Mouse (Mus musculus) inflammation-experienced regulatory T-cells, adult 6 months (primary cell): Measurements from ENCODE around the gene Ttc9c. TPM values are rescaled to one million over a fixed set of nuclear protein-coding genes. Genes with fewer than 3 reads are reported as not detected.

Experiments
- ATAC-seq: one replicate; pipeline ENCODE4 v1.8.0; 2017
- polyA plus RNA-seq, 3 experiments: library from polyadenylated mRNA; unstranded; fragments of 100-300 nt; shearing (Covaris generic); gene quantifications; one replicate each; pipeline ENCODE4 v1.2.1; 2017

Ttc9c gene
- polyA plus RNA-seq, 3 experiments from 2014 or later, result 38.6 to 60.1 (median 53.7) TPM

DNA sequence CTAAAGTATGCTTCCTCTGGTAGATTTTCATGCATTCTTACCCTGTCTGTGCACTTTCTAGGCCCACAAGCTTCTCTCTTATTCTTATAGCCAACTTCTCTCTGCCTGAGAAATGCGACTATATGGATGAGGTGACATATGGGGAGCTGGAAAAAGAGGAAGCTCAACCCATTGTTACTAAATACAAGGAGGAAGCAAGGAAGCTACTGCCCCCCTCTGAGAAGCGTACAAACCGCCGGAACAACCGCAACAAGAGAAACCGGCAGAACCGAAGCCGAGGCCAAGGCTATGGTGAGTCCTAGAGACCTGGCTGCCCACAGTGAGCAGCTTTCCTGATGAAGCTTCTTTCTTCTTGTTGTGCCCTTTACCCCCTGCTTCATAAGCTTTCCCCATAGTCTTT lies 10.5 kb upstream of the Ttc9c start, which contains the start of gene AC129217.1:
Gene AC129217.1, plus strand, starts transcription at position 114 of the 400 bp plus-strand sequence.
- no peak for ATAC-seq

DNA sequence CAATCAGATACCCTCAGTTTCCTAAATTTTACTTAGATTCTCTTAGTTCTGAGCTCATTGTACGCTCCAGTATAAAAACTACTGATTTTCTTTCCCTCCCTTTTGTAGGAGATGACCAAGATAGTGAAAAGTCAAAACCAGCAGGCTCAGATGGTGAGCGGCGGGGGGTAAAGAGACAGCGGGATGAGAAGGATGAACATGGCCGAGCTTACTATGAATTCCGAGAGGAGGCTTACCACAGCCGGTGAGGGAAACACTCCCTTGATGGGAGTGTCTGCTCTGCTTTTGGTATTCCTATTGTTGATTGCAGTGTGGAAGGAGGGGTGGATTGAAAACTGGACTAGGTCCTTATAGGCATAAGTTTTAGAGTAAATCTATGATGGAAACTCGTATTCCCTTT lies 3.6 kb upstream of the Ttc9c start:
- ATAC-seq, result no peak

GRCm38 (mm10) chr19:8821146-8821545 lies 2.0 kb upstream of the Ttc9c start:
- no peak for ATAC-seq

GRCm38 (mm10) chr19:8820424-8820956 lies 1.4 kb upstream of the Ttc9c start:
- peak; percentile 0 for ATAC-seq

DNA sequence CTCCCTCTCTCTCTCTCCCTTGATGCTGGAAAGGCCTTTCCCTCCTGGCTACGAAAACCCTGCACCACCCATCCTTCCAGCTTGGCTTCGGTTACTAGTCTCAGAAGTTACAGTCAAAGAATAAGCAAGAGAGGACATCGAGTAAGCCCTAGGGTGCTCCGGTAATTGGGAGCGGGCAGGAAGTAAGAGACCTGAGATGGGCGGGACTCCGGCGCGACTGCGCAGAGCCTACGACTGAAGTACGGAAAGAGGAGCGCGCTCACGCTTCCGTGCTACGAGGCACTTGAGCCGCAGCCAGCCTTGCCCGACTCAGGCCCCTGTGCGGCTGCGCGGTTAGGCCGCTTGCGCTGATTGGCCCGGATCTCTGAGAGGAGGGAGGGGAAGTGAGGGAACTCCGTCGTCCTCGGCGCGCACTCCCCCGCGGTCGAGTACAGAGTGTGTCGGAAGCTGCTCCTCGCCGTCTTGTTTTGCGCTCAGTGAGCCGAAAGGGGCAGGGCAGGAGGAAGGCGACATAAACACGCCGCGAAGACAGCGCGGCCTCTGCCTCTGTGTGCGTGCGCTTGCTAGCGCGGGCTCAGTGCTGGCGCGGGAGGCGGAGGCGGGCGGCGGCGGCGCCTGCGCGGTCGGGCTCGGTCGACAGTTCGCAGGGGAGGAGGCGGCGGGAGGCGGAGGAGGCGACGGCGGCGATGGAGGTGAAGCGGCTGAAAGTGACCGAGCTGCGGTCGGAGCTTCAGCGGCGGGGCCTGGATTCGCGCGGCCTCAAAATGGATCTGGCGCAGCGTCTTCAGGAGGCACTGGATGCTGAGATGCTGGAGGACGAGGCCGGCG lies 677 bp upstream of the Ttc9c start, which contains the start of gene Hnrnpul2:
Gene Hnrnpul2, plus strand, starts transcription at position 415 of the 828 bp plus-strand sequence.
- peak; percentile 82 for ATAC-seq

GRCm38 (mm10) chr19:8818301-8818798 lies 783 bp downstream of the Ttc9c start:
- no peak for ATAC-seq

GRCm38 (mm10) chr19:8817001-8817400 lies 2.1 kb downstream of the Ttc9c start:
- no peak for ATAC-seq

DNA sequence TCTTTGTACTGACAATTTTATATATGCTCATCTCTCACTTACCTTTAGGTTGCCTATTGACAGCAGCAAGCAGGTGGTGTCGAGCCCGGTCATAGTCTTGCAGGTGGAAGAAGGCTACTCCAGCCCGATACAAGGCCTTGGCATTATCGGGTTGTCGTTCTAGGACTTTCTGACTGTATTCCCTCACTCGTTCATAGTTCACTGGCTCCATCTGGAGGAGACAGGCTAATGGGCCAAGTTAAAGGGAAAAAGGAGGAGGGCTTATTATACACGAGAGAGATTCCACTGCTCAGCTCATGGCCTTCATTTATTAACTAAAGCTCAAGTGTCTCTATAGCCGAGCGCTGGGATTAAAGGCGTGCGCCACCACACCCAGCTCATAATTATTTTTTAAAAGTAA lies 3.3 kb downstream of the Ttc9c start:
- no peak for ATAC-seq

GRCm38 (mm10) chr19:8806810-8807209 lies 12.3 kb downstream of the Ttc9c start:
- ATAC-seq, result no peak

GRCm38 (mm10) chr19:8803879-8804660 lies 15.1 kb downstream of the Ttc9c start:
- no peak for ATAC-seq

DNA sequence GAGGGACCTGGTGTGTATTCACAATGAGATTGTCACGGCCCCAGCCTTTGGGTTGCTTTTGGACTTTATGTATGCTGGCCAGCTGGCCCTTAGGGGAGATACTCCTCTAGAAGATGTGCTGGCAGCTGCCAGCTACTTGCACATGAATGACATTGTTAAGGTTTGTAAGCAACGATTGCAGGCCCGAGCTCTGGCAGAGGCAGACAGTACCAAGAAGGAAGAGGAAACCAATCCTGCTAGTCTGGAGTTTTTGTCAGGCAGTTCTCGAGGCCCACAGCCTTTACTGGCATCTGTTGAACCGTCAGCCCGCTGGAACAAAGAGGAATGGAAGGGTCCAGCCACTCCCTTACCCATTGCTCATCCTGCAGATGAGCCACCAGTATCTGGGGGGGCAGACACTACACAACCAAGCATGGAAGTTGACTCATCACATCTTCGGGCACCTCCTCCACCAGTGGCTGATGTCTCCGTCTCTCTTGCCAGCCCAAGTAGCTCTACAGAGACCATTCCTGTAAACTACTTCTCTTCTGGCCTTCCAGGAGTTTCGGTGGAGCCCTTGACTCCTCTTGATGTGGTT lies 15.8 kb downstream of the Ttc9c start:
- ATAC-seq, result no peak

DNA sequence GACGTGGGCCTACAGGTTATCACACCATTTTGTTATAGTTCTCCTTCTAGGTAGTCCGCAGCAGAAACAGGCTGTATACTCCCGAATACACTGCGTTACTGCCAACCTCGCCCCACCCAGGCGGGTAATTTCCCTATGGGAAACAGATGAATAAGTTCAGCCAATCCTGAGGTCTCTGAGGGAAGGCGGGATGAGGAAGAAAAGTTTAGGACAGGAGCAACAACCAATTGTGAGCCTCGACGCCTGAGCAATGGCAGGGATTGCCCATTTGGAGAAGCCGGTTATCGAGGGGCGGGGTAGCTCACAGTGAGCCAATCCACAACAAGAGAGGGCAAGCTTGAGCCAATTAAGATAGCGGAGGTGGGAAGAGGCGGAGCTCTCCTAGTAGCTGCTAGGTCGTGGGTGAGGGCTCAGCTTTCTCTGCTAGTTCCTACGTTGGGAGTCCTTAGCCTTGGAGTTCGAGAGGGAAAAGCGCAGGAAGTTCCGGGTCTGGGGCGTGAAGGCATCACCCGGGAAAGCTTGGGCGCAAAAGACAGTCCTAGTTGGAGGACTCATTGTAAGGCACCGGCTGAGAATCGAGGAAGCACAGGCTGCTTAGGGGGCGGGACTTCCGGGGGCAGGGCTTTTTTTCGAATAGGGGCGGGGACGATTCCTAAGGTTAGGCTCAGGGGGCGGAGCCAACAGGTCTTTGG lies 16.9 kb downstream of the Ttc9c start, which contains the start of gene Zbtb3:
Gene Zbtb3, plus strand, starts transcription at position 426 of the 692 bp plus-strand sequence.
- peak; percentile 90 for ATAC-seq

GRCm38 (mm10) chr19:8798947-8799315 lies 20.2 kb downstream of the Ttc9c start:
- ATAC-seq, result no peak

DNA sequence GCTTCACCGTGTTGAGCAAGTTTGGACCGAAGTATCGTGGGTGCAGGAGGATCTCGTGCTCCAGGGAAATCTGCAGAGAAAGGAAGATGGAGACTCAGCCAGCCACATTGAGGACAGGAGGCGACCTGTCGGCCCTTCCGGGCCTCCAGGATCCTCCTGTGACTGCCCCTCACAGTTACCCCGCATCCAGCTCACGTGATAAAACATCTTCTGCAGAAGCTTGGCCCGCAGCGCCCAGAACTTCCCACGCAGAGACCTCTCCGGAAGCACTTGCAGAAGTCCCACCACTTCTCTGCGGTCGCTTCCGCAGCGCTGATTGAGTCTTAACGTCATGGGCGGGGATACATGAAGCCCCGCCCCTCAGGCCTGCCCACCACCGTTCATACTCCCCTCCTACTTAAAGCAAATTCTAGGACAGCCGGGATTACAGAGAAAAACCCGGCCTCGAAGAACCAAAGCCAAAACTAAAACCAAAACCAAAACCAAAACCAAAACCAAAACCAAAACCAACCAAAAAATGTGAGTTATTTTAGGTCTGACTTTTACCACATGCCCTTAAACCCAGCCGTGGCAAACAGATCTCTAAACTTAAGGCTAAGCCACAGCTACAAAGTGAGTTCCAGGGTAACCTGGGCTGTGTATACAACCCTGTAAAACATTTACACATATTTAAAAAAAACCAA lies 20.7 kb downstream of the Ttc9c start, which contains the start of gene Polr2g:
Gene Polr2g, minus strand, starts transcription at position 314 of the 683 bp plus-strand sequence.
- ATAC-seq, result peak; percentile 68

GRCm38 (mm10) chr19:8790171-8790570 lies 29.0 kb downstream of the Ttc9c start:
- no peak for ATAC-seq

GRCm38 (mm10) chr19:8789171-8789570 lies 30.0 kb downstream of the Ttc9c start:
- no peak for ATAC-seq

DNA sequence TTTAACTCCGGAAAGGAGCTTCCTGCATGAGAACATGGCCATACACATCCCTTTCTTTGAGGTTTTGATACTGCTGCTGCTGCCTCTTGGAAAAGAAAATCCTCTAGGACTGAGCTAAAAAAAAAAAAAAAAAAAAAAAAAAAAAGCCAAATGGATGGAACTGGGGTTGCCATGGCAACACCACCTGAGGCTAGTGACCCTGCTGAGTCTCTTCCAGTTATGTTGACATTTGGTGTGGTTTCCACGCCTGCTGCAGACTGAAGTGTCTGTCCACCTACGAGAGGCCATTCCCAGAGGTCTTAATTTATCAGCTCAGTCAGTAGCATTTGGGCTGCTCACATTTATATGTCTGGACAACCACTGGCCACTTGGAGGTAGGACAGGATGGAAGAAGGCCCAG lies 30.6 kb downstream of the Ttc9c start:
- no peak for ATAC-seq

DNA sequence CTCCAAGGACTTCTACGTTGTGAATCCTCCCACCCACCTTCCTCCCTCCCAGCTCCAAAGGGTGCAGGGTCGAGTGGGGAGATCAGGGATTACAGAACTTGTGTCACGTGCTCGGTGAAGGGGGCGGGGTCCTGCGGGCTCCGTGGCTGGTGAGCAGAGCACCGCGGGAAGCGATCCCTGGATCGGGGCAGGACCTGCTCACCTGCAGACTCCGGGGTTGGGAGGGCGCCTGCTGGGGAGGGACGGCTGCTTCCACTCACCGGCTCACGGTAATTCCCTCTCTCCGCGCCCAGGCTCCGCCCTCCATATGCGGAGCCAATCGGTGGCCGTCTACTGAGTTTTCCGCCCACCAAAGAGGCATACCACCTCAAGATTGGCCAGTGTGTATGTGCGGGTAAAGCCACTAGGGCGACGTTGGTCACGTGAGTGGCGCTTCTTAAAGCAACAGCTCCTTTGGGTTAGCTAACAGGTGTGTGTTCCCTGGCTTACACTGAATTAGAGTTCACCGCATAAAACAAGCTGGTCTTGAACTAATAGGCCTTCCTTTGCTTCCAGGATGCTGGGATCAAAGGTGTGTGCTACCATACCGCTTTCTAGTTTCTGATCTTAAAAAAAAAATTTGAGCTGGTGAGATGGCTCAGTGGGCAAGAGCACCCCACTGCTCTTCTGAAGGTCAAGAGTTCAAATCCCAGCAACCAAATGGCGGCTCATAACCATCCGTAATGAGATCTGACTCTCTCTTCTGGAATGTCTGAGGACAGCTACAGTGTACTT lies 32.9 kb downstream of the Ttc9c start, which contains the start of gene Taf6l:
Gene Taf6l, minus strand, starts transcription at position 410 of the 774 bp plus-strand sequence.
- ATAC-seq, result peak; percentile 100

DNA sequence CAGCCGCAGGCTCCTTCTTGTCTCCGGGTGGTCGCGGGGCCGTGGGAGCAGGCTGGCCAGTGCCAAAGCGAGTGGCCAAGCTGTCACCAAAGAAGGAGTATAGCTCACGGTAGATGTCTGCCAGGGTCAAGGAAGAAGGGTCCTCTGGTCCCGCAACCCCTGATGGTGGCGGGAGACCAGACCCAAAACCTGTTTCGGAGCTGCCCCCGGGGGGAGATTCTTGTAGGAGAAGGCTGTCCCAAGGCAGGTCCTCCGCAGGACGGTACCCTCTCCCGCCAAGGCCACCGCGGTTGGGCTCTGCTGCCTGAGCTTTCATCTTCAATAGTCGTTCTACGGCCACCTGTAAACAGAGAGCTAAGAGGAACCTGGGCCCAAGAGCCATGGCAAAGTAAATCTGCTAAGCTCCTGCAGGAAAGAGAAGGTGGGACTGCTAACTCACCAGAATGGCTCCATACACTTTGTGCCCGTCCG lies 44.1 kb downstream of the Ttc9c start:
- no peak for ATAC-seq
